Mouse (Mus musculus): ENCODE results near the gene Gbf1. TPM values are rescaled to one million over a fixed set of nuclear protein-coding genes. Genes with fewer than 3 reads are reported as not detected.

The Gbf1 gene
- polyA plus RNA-seq, 1 experiment from 2014 or later, result 50.0 TPM

GRCm38 (mm10) chr19:46331326-46331725, 179.0 kb downstream of the Gbf1 start:
- Histone ChIP-seq H3K27ac (no peak overlapping the region), H3K9me3 (no peaks in the 10 kb centered on the region), H3K4me2 (replicated peaks) (no peak overlapping the region), H3K9ac (no peak overlapping the region), H3K4me3 (replicated peaks) (no peak overlapping the region), H3K36me3 (0 out of 2 replicates have a peak, but pooled peaks cover 8% of the 10 kb centered on the region), H3K27me3 (replicated peaks) (peaks cover 8% of the 10 kb centered on the region), H3K4me1 (replicated peaks) (peaks cover 26% of the 10 kb centered on the region)
- WGBS, result 90% methylated on average over 14 of the region's 14 CpGs
- ATAC-seq, result no peak

GRCm38 (mm10) chr19:46331936-46332335, 179.6 kb downstream of the Gbf1 start:
- Histone ChIP-seq H3K4me3 (replicated peaks) (no peak overlapping the region), H3K4me1 (replicated peaks) (peaks cover 20% of the 10 kb centered on the region), H3K27ac (no peak overlapping the region), H3K27me3 (replicated peaks) (peaks cover 2% of the 10 kb centered on the region), H3K9ac (no peak overlapping the region), H3K4me2 (replicated peaks) (no peak overlapping the region), H3K9me3 (no peaks in the 10 kb centered on the region), H3K36me3 (0 out of 2 replicates have a peak, but pooled peaks cover 8% of the 10 kb centered on the region)
- WGBS, result 78% methylated on average over 3 of the region's 3 CpGs
- no peak for ATAC-seq

GRCm38 (mm10) chr19:46332721-46333339, 180.5 kb downstream of the Gbf1 start:
- no peaks in the 10 kb centered on the region for H3K9me3 ChIP-seq
- ATAC-seq, result no peak
- no peak overlapping the region for H3K27ac ChIP-seq
- peaks cover 16% of the 10 kb centered on the region for H3K4me1 ChIP-seq (replicated peaks)
- no peak overlapping the region for H3K4me3 ChIP-seq (replicated peaks)
- H3K4me2 ChIP-seq (replicated peaks), result no peak overlapping the region
- WGBS, result 69% methylated on average over 7 of the region's 7 CpGs
- no peak overlapping the region for H3K9ac ChIP-seq
- H3K27me3 ChIP-seq (replicated peaks), result no peaks in the 10 kb centered on the region
- 0 out of 2 replicates have a peak, but pooled peaks cover 8% of the 10 kb centered on the region for H3K36me3 ChIP-seq

GRCm38 (mm10) chr19:46333906-46334305, 181.6 kb downstream of the Gbf1 start:
- no peak for ATAC-seq
- Histone ChIP-seq H3K9ac (no peak overlapping the region), H3K9me3 (no peaks in the 10 kb centered on the region), H3K27me3 (replicated peaks) (no peaks in the 10 kb centered on the region), H3K36me3 (0 out of 2 replicates have a peak, but pooled peaks cover 8% of the 10 kb centered on the region), H3K27ac (no peak overlapping the region), H3K4me3 (replicated peaks) (no peak overlapping the region), H3K4me1 (replicated peaks) (peaks cover 14% of the 10 kb centered on the region), H3K4me2 (replicated peaks) (no peak overlapping the region)
- WGBS, result 88% methylated on average over 3 of the region's 3 CpGs

Other genes starting within 250 kb of the Gbf1 start
- 15.5 and 16.5 TPM in 2 replicates for gene Armh3, start 154.0 kb upstream of the Gbf1 start, polyA plus RNA-seq (2015; fragmentation: Nextera tagmentation; extraction: Ambion mirVana)
- gene Hps6, start 149.0 kb upstream of the Gbf1 start, polyA plus RNA-seq (2015; fragmentation: Nextera tagmentation; extraction: Ambion mirVana), result 8.8 and 9.5 TPM in 2 replicates
- 31.0 and 36.5 TPM in 2 replicates for gene Pprc1, start 107.6 kb upstream of the Gbf1 start, polyA plus RNA-seq (2015; fragmentation: Nextera tagmentation; extraction: Ambion mirVana)
- 53.2 and 57.8 TPM in 2 replicates for gene Ldb1, start 107.3 kb upstream of the Gbf1 start, polyA plus RNA-seq (2015; fragmentation: Nextera tagmentation; extraction: Ambion mirVana)
- 99.0 and 107 TPM in 2 replicates for gene Nolc1, start 76.6 kb upstream of the Gbf1 start, polyA plus RNA-seq (2015; fragmentation: Nextera tagmentation; extraction: Ambion mirVana)
- gene Elovl3, start 20.6 kb upstream of the Gbf1 start, polyA plus RNA-seq (2015; fragmentation: Nextera tagmentation; extraction: Ambion mirVana), result not detected in 2 replicates
- gene Pitx3, start 4.2 kb upstream of the Gbf1 start, polyA plus RNA-seq (2015; fragmentation: Nextera tagmentation; extraction: Ambion mirVana), result not detected in 2 replicates
- 10.0 and 10.3 TPM in 2 replicates for gene Nfkb2, start 151.8 kb downstream of the Gbf1 start, polyA plus RNA-seq (2015; fragmentation: Nextera tagmentation; extraction: Ambion mirVana)
- gene Psd, start 174.6 kb downstream of the Gbf1 start, polyA plus RNA-seq (2015; fragmentation: Nextera tagmentation; extraction: Ambion mirVana), result 34.8 and 36.2 TPM in 2 replicates
- gene Fbxl15, start 175.7 kb downstream of the Gbf1 start, polyA plus RNA-seq (2015; fragmentation: Nextera tagmentation; extraction: Ambion mirVana), result 15.6 and 16.7 TPM in 2 replicates
- 126 and 138 TPM in 2 replicates for gene Cuedc2, start 186.2 kb downstream of the Gbf1 start, polyA plus RNA-seq (2015; fragmentation: Nextera tagmentation; extraction: Ambion mirVana)
- 13.5 and 14.2 TPM in 2 replicates for gene Mfsd13a, start 188.6 kb downstream of the Gbf1 start, polyA plus RNA-seq (2015; fragmentation: Nextera tagmentation; extraction: Ambion mirVana)
- gene 2310034G01Rik, start 197.8 kb downstream of the Gbf1 start, polyA plus RNA-seq (2015; fragmentation: Nextera tagmentation; extraction: Ambion mirVana), result 1.1 and 1.7 TPM in 2 replicates
- gene Actr1a, start 243.2 kb downstream of the Gbf1 start, polyA plus RNA-seq (2015; fragmentation: Nextera tagmentation; extraction: Ambion mirVana), result 114 and 118 TPM in 2 replicates
- 20.7 and 21.4 TPM in 2 replicates for gene Sufu, start 244.4 kb downstream of the Gbf1 start, polyA plus RNA-seq (2015; fragmentation: Nextera tagmentation; extraction: Ambion mirVana)